Mouse (Mus musculus): Measurements from ENCODE around the gene Cdr2l.
A peak's percentile ranks its signal among the peaks of the same experiment; 100 is the strongest.

Gene Cdr2l

GRCm38 (mm10) chr11:115381743-115382539 lies at the start of gene Cdr2l:
Gene Cdr2l (plus strand): TSS chr11:115381916.
- peak; percentile 76 to 85 for DNase-seq (ENCODE audit: low spot score in 2 of 2)

GRCm38 (mm10) chr11:115334531-115334930 lies 47.2 kb upstream of the Cdr2l start, which contains the start of gene Otop3:
Gene Otop3 (plus strand): TSS chr11:115334731.
- no peak for DNase-seq (ENCODE audit: low spot score in 2 of 2)

- no peak for DNase-seq (ENCODE audit: low spot score in 2 of 2)
Measured at GRCm38 (mm10) chr11:115335223-115335622, 46.5 kb upstream of the Cdr2l start.

GRCm38 (mm10) chr11:115336115-115336514 lies 45.6 kb upstream of the Cdr2l start:
- DNase-seq (ENCODE audit: low spot score in 2 of 2) = no peak

GRCm38 (mm10) chr11:115337350-115337749 lies 44.4 kb upstream of the Cdr2l start:
- DNase-seq (ENCODE audit: low spot score in 2 of 2) = no peak

- no peak for DNase-seq (ENCODE audit: low spot score in 2 of 2)
Measured at GRCm38 (mm10) chr11:115337826-115338225, 43.9 kb upstream of the Cdr2l start.

- no peak for DNase-seq (ENCODE audit: low spot score in 2 of 2)
Measured at GRCm38 (mm10) chr11:115341246-115341645, 40.5 kb upstream of the Cdr2l start.

- DNase-seq (ENCODE audit: low spot score in 2 of 2) = no peak
Measured at GRCm38 (mm10) chr11:115341866-115342265, 39.9 kb upstream of the Cdr2l start.

GRCm38 (mm10) chr11:115344967-115345366 lies 36.7 kb upstream of the Cdr2l start:
- no peak for DNase-seq (ENCODE audit: low spot score in 2 of 2)

- no peak for DNase-seq (ENCODE audit: low spot score in 2 of 2)
Measured at GRCm38 (mm10) chr11:115345515-115345914, 36.2 kb upstream of the Cdr2l start.

- DNase-seq (ENCODE audit: low spot score in 2 of 2) = no peak
Measured at GRCm38 (mm10) chr11:115348681-115349248, 33.0 kb upstream of the Cdr2l start.

GRCm38 (mm10) chr11:115349976-115350375 lies 31.7 kb upstream of the Cdr2l start:
- no peak for DNase-seq (ENCODE audit: low spot score in 2 of 2)

- no peak for DNase-seq (ENCODE audit: low spot score in 2 of 2)
Measured at GRCm38 (mm10) chr11:115353375-115353774, 28.3 kb upstream of the Cdr2l start.

- DNase-seq (ENCODE audit: low spot score in 2 of 2) = peak in 1 of 2 experiments; percentile 67
Measured at GRCm38 (mm10) chr11:115354183-115354582, 27.5 kb upstream of the Cdr2l start.

- peak in 1 of 2 experiments; percentile 63 for DNase-seq (ENCODE audit: low spot score in 2 of 2)
Measured at GRCm38 (mm10) chr11:115358468-115358867, 23.2 kb upstream of the Cdr2l start.

GRCm38 (mm10) chr11:115359293-115359692 lies 22.4 kb upstream of the Cdr2l start:
- no peak for DNase-seq (ENCODE audit: low spot score in 2 of 2)

- DNase-seq (ENCODE audit: low spot score in 2 of 2) = no peak
Measured at GRCm38 (mm10) chr11:115359726-115360125, 22.0 kb upstream of the Cdr2l start.

GRCm38 (mm10) chr11:115364136-115364535 lies 17.6 kb upstream of the Cdr2l start:
- no peak for DNase-seq (ENCODE audit: low spot score in 2 of 2)

- no peak for DNase-seq (ENCODE audit: low spot score in 2 of 2)
Measured at GRCm38 (mm10) chr11:115366039-115366705, 15.5 kb upstream of the Cdr2l start.

GRCm38 (mm10) chr11:115366706-115367394 lies 14.9 kb upstream of the Cdr2l start:
- peak; percentile 59 to 62 for DNase-seq (ENCODE audit: low spot score in 2 of 2)

GRCm38 (mm10) chr11:115367395-115367944 lies 14.2 kb upstream of the Cdr2l start, which contains the start of gene Hid1:
Gene Hid1 (minus strand): TSS chr11:115367756.
- DNase-seq (ENCODE audit: low spot score in 2 of 2) = peak; percentile 72 to 82

GRCm38 (mm10) chr11:115370368-115370767 lies 11.3 kb upstream of the Cdr2l start:
- DNase-seq (ENCODE audit: low spot score in 2 of 2) = no peak
